Mouse (Mus musculus): Measurements from ENCODE around the gene Dppa3. TPM values are rescaled to one million over a fixed set of nuclear protein-coding genes. Genes with fewer than 3 reads are reported as not detected.

The Dppa3 gene
- not detected in 2 replicates for polyA plus RNA-seq (2015; fragmentation: Nextera tagmentation; extraction: Ambion mirVana)

GRCm38 (mm10) chr6:122626110-122626509 is at the start of gene Dppa3:
TSS of gene Dppa3 (plus strand) at chr6:122626410.
- Histone ChIP-seq H3K36me3 (ENCODE audit: control insufficient read depth, insufficient read depth) (no peaks in the 10 kb centered on the region), H3K4me2 (ENCODE audit: low read depth, low read length) (peak within 1 kb of the TSS; percentile 52), H3K9ac (ENCODE audit: low read depth, low read length) (no peak within 1 kb of the TSS), H3K27me3 (ENCODE audit: control insufficient read depth, insufficient read depth, low read depth, low read length) (no peaks in the 10 kb centered on the region), H3K4me3 (ENCODE audit: low read depth, low read length) (no peak within 1 kb of the TSS), H3K9me3 (replicated peaks; ENCODE audit: control insufficient read depth, low read length) (no peaks in the 10 kb centered on the region), H3K4me1 (ENCODE audit: control insufficient read depth, low read depth, low read length) (no peaks in the 10 kb centered on the region), H3K27ac (ENCODE audit: low read length) (no peak within 1 kb of the TSS)
- WGBS (ENCODE audit: insufficient replicate concordance), result 75% methylated on average over 8 of the region's 8 CpGs
- no peak for ATAC-seq (ENCODE audit: low read depth)

GRCm38 (mm10) chr6:122577030-122577429 is 49.2 kb upstream of the Dppa3 start:
- Histone ChIP-seq H3K36me3 (ENCODE audit: control insufficient read depth, insufficient read depth) (no peaks in the 10 kb centered on the region), H3K4me1 (ENCODE audit: control insufficient read depth, low read depth, low read length) (no peaks in the 10 kb centered on the region), H3K27ac (ENCODE audit: low read length) (no peak overlapping the region), H3K4me2 (ENCODE audit: low read depth, low read length) (no peak overlapping the region), H3K9me3 (replicated peaks; ENCODE audit: control insufficient read depth, low read length) (no peaks in the 10 kb centered on the region), H3K9ac (ENCODE audit: low read depth, low read length) (no peak overlapping the region), H3K27me3 (ENCODE audit: control insufficient read depth, insufficient read depth, low read depth, low read length) (no peaks in the 10 kb centered on the region), H3K4me3 (ENCODE audit: low read depth, low read length) (no peak overlapping the region)
- 58% methylated on average over 3 of the region's 3 CpGs for WGBS (ENCODE audit: insufficient replicate concordance)
- no peak for ATAC-seq (ENCODE audit: low read depth)

DNA sequence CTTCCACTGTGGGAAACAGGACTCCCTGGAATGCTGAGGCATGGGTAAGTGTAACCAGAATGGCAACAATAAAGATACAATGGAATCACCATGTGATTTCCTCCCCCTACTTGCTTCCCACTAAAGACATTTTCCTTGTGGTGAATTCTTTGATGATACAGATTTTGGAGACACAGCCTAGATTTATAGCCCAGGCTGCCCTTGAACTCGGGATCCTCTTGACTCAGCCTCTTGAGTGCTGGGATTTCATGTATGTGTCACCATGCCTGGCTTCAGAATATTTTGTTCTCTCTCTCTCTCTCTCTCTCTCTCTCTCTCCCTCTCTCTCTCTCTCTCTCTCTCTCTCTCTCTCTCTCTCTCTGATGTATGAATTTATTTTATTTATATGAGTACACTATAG is 47.1 kb upstream of the Dppa3 start:
- Histone ChIP-seq H3K9ac (ENCODE audit: low read depth, low read length) (no peak overlapping the region), H3K4me2 (ENCODE audit: low read depth, low read length) (no peak overlapping the region), H3K9me3 (replicated peaks; ENCODE audit: control insufficient read depth, low read length) (no peaks in the 10 kb centered on the region), H3K27me3 (ENCODE audit: control insufficient read depth, insufficient read depth, low read depth, low read length) (no peaks in the 10 kb centered on the region), H3K27ac (ENCODE audit: low read length) (no peak overlapping the region), H3K36me3 (ENCODE audit: control insufficient read depth, insufficient read depth) (no peaks in the 10 kb centered on the region), H3K4me3 (ENCODE audit: low read depth, low read length) (no peak overlapping the region), H3K4me1 (ENCODE audit: control insufficient read depth, low read depth, low read length) (no peaks in the 10 kb centered on the region)
- no peak for ATAC-seq (ENCODE audit: low read depth)
- WGBS (ENCODE audit: insufficient replicate concordance), result 41% methylated on average over 1 of the region's 1 CpGs

DNA sequence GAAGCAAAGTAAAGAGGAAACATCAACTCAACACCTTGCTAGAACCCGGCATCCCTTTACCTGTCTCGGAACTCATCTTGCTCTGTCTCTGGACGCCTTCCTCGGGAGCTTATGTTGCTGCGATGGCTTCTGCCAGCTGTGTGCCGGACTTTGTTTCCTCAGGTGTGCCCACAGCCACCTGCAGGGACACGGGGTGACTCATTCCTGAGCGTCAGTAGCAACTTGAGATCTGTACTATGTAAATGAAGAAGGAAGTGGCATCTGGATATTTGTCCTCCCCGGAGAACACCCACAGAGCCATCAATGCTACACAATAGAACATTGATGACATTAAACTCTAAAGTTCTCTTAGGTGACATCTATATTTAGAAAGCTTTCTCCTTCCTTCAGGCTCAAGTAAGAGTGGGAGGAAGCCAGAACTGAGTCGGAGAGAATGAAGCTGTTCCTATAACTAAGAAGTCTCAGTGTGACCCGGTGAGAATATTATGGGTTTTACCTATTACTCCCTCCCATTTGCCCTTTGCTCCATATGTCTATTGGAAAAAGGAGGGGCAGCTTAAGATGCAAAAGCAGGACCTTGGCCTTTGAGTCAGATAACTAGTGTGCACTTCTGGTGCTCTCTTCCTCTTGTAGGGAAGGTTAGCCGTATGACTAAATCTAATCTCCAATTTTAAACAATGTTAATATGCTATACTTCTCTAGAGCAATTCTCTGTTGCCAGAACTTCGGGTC is 35.0 kb upstream of the Dppa3 start:
- Histone ChIP-seq H3K4me1 (ENCODE audit: control insufficient read depth, low read depth, low read length) (no peaks in the 10 kb centered on the region), H3K4me3 (ENCODE audit: low read depth, low read length) (no peak overlapping the region), H3K9me3 (replicated peaks; ENCODE audit: control insufficient read depth, low read length) (no peaks in the 10 kb centered on the region), H3K36me3 (ENCODE audit: control insufficient read depth, insufficient read depth) (no peaks in the 10 kb centered on the region), H3K4me2 (ENCODE audit: low read depth, low read length) (no peak overlapping the region), H3K9ac (ENCODE audit: low read depth, low read length) (no peak overlapping the region), H3K27me3 (ENCODE audit: control insufficient read depth, insufficient read depth, low read depth, low read length) (no peaks in the 10 kb centered on the region), H3K27ac (ENCODE audit: low read length) (no peak overlapping the region)
- 75% methylated on average over 13 of the region's 13 CpGs for WGBS (ENCODE audit: insufficient replicate concordance)
- no peak for ATAC-seq (ENCODE audit: low read depth)

DNA sequence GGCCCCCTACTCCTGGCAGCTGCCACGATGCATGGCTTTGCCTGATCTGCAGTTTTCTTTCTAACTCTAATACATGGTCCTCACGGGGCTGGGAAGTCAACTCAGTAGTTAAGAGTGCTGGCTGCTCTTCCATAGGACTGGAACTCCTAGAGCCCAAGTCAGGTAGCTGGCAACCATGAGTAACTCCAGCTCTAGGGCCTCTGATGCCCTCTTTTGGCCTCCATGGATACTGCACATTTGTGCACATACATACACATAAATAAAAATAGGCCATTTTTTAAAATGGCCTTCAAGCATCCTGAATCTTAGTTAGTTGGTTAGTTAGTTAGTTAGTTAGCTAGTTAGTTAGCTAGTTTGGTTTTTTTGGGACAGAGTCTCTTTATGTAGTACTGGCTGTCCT is 33.3 kb upstream of the Dppa3 start:
- no peak for ATAC-seq (ENCODE audit: low read depth)
- Histone ChIP-seq H3K4me1 (ENCODE audit: control insufficient read depth, low read depth, low read length) (no peaks in the 10 kb centered on the region), H3K4me2 (ENCODE audit: low read depth, low read length) (no peak overlapping the region), H3K27ac (ENCODE audit: low read length) (no peak overlapping the region), H3K4me3 (ENCODE audit: low read depth, low read length) (no peak overlapping the region), H3K9me3 (replicated peaks; ENCODE audit: control insufficient read depth, low read length) (no peaks in the 10 kb centered on the region), H3K36me3 (ENCODE audit: control insufficient read depth, insufficient read depth) (no peaks in the 10 kb centered on the region), H3K27me3 (ENCODE audit: control insufficient read depth, insufficient read depth, low read depth, low read length) (no peaks in the 10 kb centered on the region), H3K9ac (ENCODE audit: low read depth, low read length) (no peak overlapping the region)
- 65% methylated on average over 2 of the region's 2 CpGs for WGBS (ENCODE audit: insufficient replicate concordance)

- Histone ChIP-seq H3K4me1 (ENCODE audit: control insufficient read depth, low read depth, low read length) (no peaks in the 10 kb centered on the region), H3K9ac (ENCODE audit: low read depth, low read length) (no peak overlapping the region), H3K27me3 (ENCODE audit: control insufficient read depth, insufficient read depth, low read depth, low read length) (no peaks in the 10 kb centered on the region), H3K4me2 (ENCODE audit: low read depth, low read length) (no peak overlapping the region), H3K27ac (ENCODE audit: low read length) (no peak overlapping the region), H3K36me3 (ENCODE audit: control insufficient read depth, insufficient read depth) (no peaks in the 10 kb centered on the region), H3K4me3 (ENCODE audit: low read depth, low read length) (no peak overlapping the region), H3K9me3 (replicated peaks; ENCODE audit: control insufficient read depth, low read length) (no peaks in the 10 kb centered on the region)
- WGBS (ENCODE audit: insufficient replicate concordance), result 46% methylated on average over 7 of the region's 7 CpGs
- ATAC-seq (ENCODE audit: low read depth), result no peak; the same call in 1 of the 2 replicates
Measured at GRCm38 (mm10) chr6:122595637-122596036, 30.6 kb upstream of the Dppa3 start.

DNA sequence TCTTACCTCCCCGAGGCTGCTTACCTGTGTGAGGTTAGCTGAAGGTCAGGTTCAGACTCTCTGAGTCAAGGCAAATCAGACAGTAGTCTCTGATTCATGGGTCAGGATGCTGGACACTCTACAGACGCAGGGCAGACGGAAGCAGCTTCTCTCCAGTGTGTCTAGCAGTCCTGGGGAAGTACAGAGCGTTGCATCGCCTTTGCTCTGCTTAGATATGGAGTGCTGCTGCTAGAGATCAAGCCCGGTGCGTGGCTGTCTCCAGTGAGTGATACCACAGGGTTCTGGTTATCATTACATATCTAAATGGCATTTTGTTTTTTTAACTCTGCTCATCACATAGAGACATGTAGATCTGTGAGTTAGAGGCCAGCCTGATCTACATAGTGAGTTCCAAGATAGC is 29.6 kb upstream of the Dppa3 start:
- no peaks in the 10 kb centered on the region for H3K27me3 ChIP-seq (ENCODE audit: control insufficient read depth, insufficient read depth, low read depth, low read length)
- no peak overlapping the region for H3K4me2 ChIP-seq (ENCODE audit: low read depth, low read length)
- H3K4me3 ChIP-seq (ENCODE audit: low read depth, low read length), result no peak overlapping the region
- no peak overlapping the region for H3K9ac ChIP-seq (ENCODE audit: low read depth, low read length)
- no peak overlapping the region for H3K27ac ChIP-seq (ENCODE audit: low read length)
- no peaks in the 10 kb centered on the region for H3K36me3 ChIP-seq (ENCODE audit: control insufficient read depth, insufficient read depth)
- WGBS (ENCODE audit: insufficient replicate concordance), result 55% methylated on average over 7 of the region's 7 CpGs
- H3K9me3 ChIP-seq (replicated peaks; ENCODE audit: control insufficient read depth, low read length), result no peaks in the 10 kb centered on the region
- no peaks in the 10 kb centered on the region for H3K4me1 ChIP-seq (ENCODE audit: control insufficient read depth, low read depth, low read length)
- ATAC-seq (ENCODE audit: low read depth), result no peak

DNA sequence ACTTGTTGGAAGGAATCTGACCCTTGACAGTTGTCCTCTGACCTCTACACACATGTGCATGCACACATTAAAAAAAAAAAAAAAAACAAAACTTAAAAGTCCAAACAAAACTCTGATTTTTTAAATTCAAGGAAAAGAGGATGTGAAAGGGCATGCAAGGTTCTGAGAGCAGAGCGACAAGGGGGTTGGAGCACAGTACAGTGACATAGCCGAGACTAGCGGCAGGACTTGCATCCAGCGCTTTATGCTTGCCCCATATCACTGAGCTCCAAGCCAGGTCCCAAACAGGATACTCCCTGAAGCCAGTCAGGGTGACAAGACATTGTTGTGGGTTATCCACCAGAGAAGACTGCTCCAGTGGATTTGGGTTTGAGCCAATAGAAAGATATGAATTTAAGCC is 28.2 kb upstream of the Dppa3 start:
- no peaks in the 10 kb centered on the region for H3K4me1 ChIP-seq (ENCODE audit: control insufficient read depth, low read depth, low read length)
- H3K4me2 ChIP-seq (ENCODE audit: low read depth, low read length), result no peak overlapping the region
- H3K27me3 ChIP-seq (ENCODE audit: control insufficient read depth, insufficient read depth, low read depth, low read length), result no peaks in the 10 kb centered on the region
- 0 out of 2 replicates have a peak overlapping the region, but pooled peaks have one; percentile 9 for H3K27ac ChIP-seq (ENCODE audit: low read length)
- H3K4me3 ChIP-seq (ENCODE audit: low read depth, low read length), result no peak overlapping the region
- H3K36me3 ChIP-seq (ENCODE audit: control insufficient read depth, insufficient read depth), result no peaks in the 10 kb centered on the region
- ATAC-seq (ENCODE audit: low read depth), result no peak
- no peak overlapping the region for H3K9ac ChIP-seq (ENCODE audit: low read depth, low read length)
- 72% methylated on average over 4 of the region's 4 CpGs for WGBS (ENCODE audit: insufficient replicate concordance)
- H3K9me3 ChIP-seq (replicated peaks; ENCODE audit: control insufficient read depth, low read length), result no peaks in the 10 kb centered on the region

- H3K9me3 ChIP-seq (replicated peaks; ENCODE audit: control insufficient read depth, low read length), result no peaks in the 10 kb centered on the region
- no peak for ATAC-seq (ENCODE audit: low read depth)
- H3K9ac ChIP-seq (ENCODE audit: low read depth, low read length), result no peak overlapping the region
- H3K4me2 ChIP-seq (ENCODE audit: low read depth, low read length), result no peak overlapping the region
- H3K36me3 ChIP-seq (ENCODE audit: control insufficient read depth, insufficient read depth), result no peaks in the 10 kb centered on the region
- no peaks in the 10 kb centered on the region for H3K27me3 ChIP-seq (ENCODE audit: control insufficient read depth, insufficient read depth, low read depth, low read length)
- no peak overlapping the region for H3K4me3 ChIP-seq (ENCODE audit: low read depth, low read length)
- no peaks in the 10 kb centered on the region for H3K4me1 ChIP-seq (ENCODE audit: control insufficient read depth, low read depth, low read length)
- 70% methylated on average over 6 of the region's 6 CpGs for WGBS (ENCODE audit: insufficient replicate concordance)
- H3K27ac ChIP-seq (ENCODE audit: low read length), result 0 out of 2 replicates have a peak overlapping the region, but pooled peaks have one; percentile 9
Measured at GRCm38 (mm10) chr6:122598436-122598835, 27.8 kb upstream of the Dppa3 start.
